Mouse (Mus musculus): ENCODE results near the gene Cklf. TPM values are rescaled to one million over a fixed set of nuclear protein-coding genes. Genes with fewer than 3 reads are reported as not detected.
A peak's percentile ranks its signal among the peaks of the same experiment; 100 is the strongest.
"Not testable (repeated sequence)": the region's sequence is repeated elsewhere in the genome, so short reads cannot be mapped to it uniquely, and the experiment has no call there.

The Cklf gene
- polyA plus RNA-seq, 1 experiment from 2014 or later, result 44.3 TPM

DNA sequence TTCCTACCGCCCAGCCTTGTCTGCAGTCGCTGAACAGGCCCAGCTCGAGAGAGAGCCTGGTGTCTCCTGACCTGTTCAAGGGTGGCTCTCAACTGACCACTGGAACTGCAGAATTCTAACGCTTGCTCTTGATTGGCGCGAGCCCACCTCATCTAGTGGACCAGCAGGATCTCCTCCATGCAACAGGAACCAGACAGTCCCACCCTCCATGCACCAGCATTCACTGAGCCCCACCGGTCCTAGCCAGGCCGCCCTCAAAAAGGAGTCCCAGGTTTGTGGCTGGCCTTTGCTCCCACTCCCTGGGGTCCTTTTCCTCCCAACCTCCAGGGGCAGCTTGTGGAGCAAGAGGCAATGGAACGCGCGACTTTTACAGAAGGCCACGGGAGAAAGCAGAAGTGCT, 42.4 kb downstream of the Cklf start, which contains the start of gene Cmtm2a:
Cmtm2a (minus strand) TSS at position 101 of the 400 bp plus-strand sequence.
- not testable (repeated sequence) for H3K4me2 ChIP-seq (ENCODE audit: low read depth, low read length, severe bottlenecking); DNase-seq (ENCODE audit: low spot score); H3K4me3 ChIP-seq (ENCODE audit: low read depth, low read length); H3K4me1 ChIP-seq (replicated peaks; ENCODE audit: control insufficient read depth, insufficient read depth, low read length); H3K9ac ChIP-seq (ENCODE audit: low read length); H3K27me3 ChIP-seq (ENCODE audit: control insufficient read depth, insufficient read depth, low read length); H3K27ac ChIP-seq (ENCODE audit: low read depth, low read length); H3K9me3 ChIP-seq (ENCODE audit: control insufficient read depth, low read length); H3K36me3 ChIP-seq (ENCODE audit: control insufficient read depth, insufficient read depth, low read length); ATAC-seq (replicated peaks; ENCODE audit: low FRiP score)
- 95% methylated on average over 12 of the region's 12 CpGs for WGBS

DNA sequence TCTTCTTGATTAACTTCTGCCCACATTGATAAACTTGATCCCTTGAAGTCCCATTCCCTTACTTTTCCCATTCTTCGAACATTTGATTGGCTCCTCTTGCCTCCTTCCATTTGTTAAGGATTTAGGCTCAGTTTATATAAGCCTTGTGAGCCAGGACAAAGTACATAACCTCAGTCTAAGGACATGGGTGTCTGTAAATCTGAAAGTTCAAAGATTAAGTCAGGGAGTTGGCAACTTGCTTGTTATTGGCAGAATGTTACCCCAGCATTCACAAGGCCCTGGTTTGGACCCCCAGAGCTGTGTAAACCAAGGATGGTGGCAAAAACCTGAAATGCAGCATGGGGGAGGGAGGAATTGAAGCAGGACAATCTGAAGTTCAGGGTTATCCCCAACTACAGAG, 43.7 kb downstream of the Cklf start:
- Histone ChIP-seq H3K9me3 (ENCODE audit: control insufficient read depth, low read length) (no peaks in the 10 kb centered on the region), H3K27ac (ENCODE audit: low read depth, low read length) (no peak overlapping the region), H3K36me3 (ENCODE audit: control insufficient read depth, insufficient read depth, low read length) (no peaks in the 10 kb centered on the region), H3K9ac (ENCODE audit: low read length) (no peak overlapping the region), H3K27me3 (ENCODE audit: control insufficient read depth, insufficient read depth, low read length) (no peaks in the 10 kb centered on the region), H3K4me2 (ENCODE audit: low read depth, low read length, severe bottlenecking) (no peak overlapping the region), H3K4me1 (replicated peaks; ENCODE audit: control insufficient read depth, insufficient read depth, low read length) (no peaks in the 10 kb centered on the region), H3K4me3 (ENCODE audit: low read depth, low read length) (no peak overlapping the region)
- DNase-seq (ENCODE audit: low spot score), result no peak
- 79% methylated on average over 1 of the region's 1 CpGs for WGBS
- no peak for ATAC-seq (replicated peaks; ENCODE audit: low FRiP score)

DNA sequence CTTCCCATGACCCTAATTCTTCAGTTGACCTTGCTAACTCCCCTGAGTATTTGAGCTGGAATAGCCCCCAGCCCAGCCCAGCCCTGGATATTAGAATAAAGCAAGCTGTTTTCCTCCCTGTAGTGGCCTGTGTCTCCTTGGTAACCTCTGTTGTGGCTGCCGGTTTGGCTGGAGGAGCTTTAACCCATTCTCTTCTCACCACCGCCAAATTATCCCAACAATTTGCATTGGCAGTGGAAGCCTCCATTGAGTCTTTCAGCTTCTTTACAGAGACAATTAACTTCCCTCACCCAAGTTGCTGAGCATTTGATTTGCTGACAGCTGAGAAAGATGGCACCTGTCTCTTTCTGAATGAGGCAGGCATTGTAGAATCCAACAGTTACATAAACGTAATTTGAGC, 50.9 kb downstream of the Cklf start:
- not testable (repeated sequence) for H3K4me1 ChIP-seq (replicated peaks; ENCODE audit: control insufficient read depth, insufficient read depth, low read length); H3K9ac ChIP-seq (ENCODE audit: low read length); H3K36me3 ChIP-seq (ENCODE audit: control insufficient read depth, insufficient read depth, low read length); H3K27me3 ChIP-seq (ENCODE audit: control insufficient read depth, insufficient read depth, low read length); H3K27ac ChIP-seq (ENCODE audit: low read depth, low read length); H3K9me3 ChIP-seq (ENCODE audit: control insufficient read depth, low read length); H3K4me3 ChIP-seq (ENCODE audit: low read depth, low read length); H3K4me2 ChIP-seq (ENCODE audit: low read depth, low read length, severe bottlenecking)
- ATAC-seq (replicated peaks; ENCODE audit: low FRiP score) (peak; percentile 82), DNase-seq (ENCODE audit: low spot score) (peak; percentile 60)
- 11% methylated on average over 3 of the region's 3 CpGs for WGBS

DNA sequence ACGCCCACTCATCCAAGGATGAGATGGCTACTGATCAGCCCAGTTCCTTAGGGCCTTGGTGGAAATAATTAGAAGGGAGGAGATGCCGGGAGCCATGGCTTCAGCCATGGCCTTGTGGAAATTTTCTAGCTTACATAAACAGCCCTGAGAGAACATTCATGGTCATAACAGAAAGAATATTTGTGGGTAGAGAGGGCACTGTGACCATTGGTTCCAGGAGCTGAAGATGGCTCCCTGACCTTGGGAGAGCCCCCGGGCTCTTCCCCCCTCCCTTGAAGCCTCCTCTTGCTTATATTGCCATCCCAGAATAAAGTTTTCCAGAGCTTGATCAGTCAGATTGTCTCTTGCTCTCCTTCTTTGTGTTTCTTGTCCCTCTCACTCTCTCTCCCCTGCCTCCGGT, 51.9 kb downstream of the Cklf start:
- H3K9ac ChIP-seq (ENCODE audit: low read length); H3K36me3 ChIP-seq (ENCODE audit: control insufficient read depth, insufficient read depth, low read length); H3K27me3 ChIP-seq (ENCODE audit: control insufficient read depth, insufficient read depth, low read length); H3K9me3 ChIP-seq (ENCODE audit: control insufficient read depth, low read length); ATAC-seq (replicated peaks; ENCODE audit: low FRiP score); H3K4me3 ChIP-seq (ENCODE audit: low read depth, low read length); H3K4me2 ChIP-seq (ENCODE audit: low read depth, low read length, severe bottlenecking); H3K27ac ChIP-seq (ENCODE audit: low read depth, low read length); H3K4me1 ChIP-seq (replicated peaks; ENCODE audit: control insufficient read depth, insufficient read depth, low read length); DNase-seq (ENCODE audit: low spot score): not testable (repeated sequence)
- 97% methylated on average over 4 of the region's 4 CpGs for WGBS

DNA sequence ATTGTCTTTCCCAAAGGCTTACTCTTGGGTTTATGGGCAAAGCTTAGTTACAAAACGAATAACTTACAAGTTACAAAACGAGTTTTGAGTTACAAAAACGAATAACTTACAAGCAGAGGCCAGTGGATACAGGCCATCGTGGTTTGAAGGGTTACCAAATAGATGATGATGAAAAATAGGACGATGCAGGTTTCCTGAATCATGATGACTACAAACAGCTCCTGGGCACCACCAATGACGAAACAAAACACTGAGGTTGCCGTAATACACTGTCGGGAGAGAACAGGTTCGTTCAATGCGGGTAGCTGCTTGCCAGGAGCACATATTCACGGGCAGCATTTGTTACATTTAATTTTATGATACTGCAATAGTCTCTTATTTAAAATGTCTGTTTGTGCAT, 54.3 kb downstream of the Cklf start:
- H3K9ac ChIP-seq (ENCODE audit: low read length), result no peak overlapping the region
- no peak overlapping the region for H3K27ac ChIP-seq (ENCODE audit: low read depth, low read length)
- WGBS, result 86% methylated on average over 11 of the region's 11 CpGs
- ATAC-seq (replicated peaks; ENCODE audit: low FRiP score), result no peak
- no peak for DNase-seq (ENCODE audit: low spot score)
- no peaks in the 10 kb centered on the region for H3K27me3 ChIP-seq (ENCODE audit: control insufficient read depth, insufficient read depth, low read length)
- H3K4me2 ChIP-seq (ENCODE audit: low read depth, low read length, severe bottlenecking), result no peak overlapping the region
- H3K36me3 ChIP-seq (ENCODE audit: control insufficient read depth, insufficient read depth, low read length), result no peaks in the 10 kb centered on the region
- H3K4me3 ChIP-seq (ENCODE audit: low read depth, low read length), result no peak overlapping the region
- no peaks in the 10 kb centered on the region for H3K4me1 ChIP-seq (replicated peaks; ENCODE audit: control insufficient read depth, insufficient read depth, low read length)
- no peaks in the 10 kb centered on the region for H3K9me3 ChIP-seq (ENCODE audit: control insufficient read depth, low read length)

DNA sequence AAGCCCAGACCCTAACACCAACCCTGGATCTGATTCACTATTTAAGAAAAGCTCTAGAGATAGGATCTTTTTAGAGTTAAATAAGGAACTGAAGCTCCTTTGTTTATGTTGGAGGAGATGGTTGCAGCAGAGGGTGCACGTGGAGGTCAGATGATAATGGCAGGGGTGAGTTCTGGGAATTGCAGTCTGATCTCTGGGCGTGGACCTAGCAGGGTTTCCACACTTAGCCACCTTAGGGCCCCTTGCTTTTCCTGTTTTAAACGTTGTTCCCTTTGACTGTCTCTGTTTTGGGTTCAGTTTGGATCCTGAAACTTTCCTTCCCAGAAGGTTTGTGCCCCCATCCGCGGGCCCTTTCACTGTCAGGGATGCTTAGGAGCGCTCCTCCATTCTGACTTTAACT, 57.7 kb downstream of the Cklf start:
- H3K4me3 ChIP-seq (ENCODE audit: low read depth, low read length); H3K9me3 ChIP-seq (ENCODE audit: control insufficient read depth, low read length); H3K9ac ChIP-seq (ENCODE audit: low read length); H3K27ac ChIP-seq (ENCODE audit: low read depth, low read length); H3K27me3 ChIP-seq (ENCODE audit: control insufficient read depth, insufficient read depth, low read length); H3K4me2 ChIP-seq (ENCODE audit: low read depth, low read length, severe bottlenecking); DNase-seq (ENCODE audit: low spot score); ATAC-seq (replicated peaks; ENCODE audit: low FRiP score); H3K36me3 ChIP-seq (ENCODE audit: control insufficient read depth, insufficient read depth, low read length); H3K4me1 ChIP-seq (replicated peaks; ENCODE audit: control insufficient read depth, insufficient read depth, low read length): not testable (repeated sequence)
- WGBS, result 76% methylated on average over 6 of the region's 6 CpGs

DNA sequence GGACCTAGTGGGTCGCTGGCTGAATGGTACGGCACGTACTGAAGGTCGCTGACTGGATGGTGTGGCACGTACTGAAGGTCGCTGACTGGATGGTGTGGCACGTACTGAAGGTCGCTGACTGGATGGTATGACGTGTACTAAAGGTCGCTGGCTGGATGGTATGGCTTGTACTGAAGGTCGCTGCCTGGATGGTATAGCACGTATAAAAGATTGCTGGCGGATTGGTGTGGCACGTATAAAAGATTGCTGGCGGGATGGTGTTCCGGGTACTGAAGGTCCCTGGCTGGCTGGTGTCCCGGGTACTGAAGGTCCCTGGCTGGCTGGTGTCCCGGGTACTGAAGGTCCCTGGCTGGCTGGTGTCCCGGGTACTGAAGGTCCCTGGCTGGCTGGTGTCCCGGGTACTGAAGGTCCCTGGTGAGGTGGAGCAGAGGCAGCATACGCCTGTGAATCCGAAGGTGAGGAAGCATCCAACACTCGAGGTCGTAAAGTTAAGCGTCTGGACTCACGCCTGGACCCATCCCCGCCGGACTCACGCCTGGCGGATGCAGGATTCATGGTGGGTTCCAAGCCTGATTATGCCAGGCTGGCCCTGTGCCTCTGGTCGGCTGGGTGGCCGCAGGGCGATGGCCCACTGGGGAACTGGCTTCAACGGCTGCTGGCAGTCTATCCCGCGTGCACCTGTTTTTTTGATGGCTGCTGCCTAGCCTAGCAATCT, 58.9 kb downstream of the Cklf start, which contains the start of the genes Gm45711 and Cmtm1:
Gm45711 (minus strand) TSS at position 641 of the 715 bp plus-strand sequence.
Cmtm1 (minus strand) TSS at position 705 of the 715 bp plus-strand sequence.
- WGBS, result 88% methylated on average over 34 of the region's 36 CpGs
- not testable (repeated sequence) for H3K9ac ChIP-seq (ENCODE audit: low read length); H3K9me3 ChIP-seq (ENCODE audit: control insufficient read depth, low read length); H3K4me2 ChIP-seq (ENCODE audit: low read depth, low read length, severe bottlenecking); ATAC-seq (replicated peaks; ENCODE audit: low FRiP score); H3K27ac ChIP-seq (ENCODE audit: low read depth, low read length); H3K4me1 ChIP-seq (replicated peaks; ENCODE audit: control insufficient read depth, insufficient read depth, low read length); DNase-seq (ENCODE audit: low spot score); H3K27me3 ChIP-seq (ENCODE audit: control insufficient read depth, insufficient read depth, low read length); H3K4me3 ChIP-seq (ENCODE audit: low read depth, low read length); H3K36me3 ChIP-seq (ENCODE audit: control insufficient read depth, insufficient read depth, low read length)

DNA sequence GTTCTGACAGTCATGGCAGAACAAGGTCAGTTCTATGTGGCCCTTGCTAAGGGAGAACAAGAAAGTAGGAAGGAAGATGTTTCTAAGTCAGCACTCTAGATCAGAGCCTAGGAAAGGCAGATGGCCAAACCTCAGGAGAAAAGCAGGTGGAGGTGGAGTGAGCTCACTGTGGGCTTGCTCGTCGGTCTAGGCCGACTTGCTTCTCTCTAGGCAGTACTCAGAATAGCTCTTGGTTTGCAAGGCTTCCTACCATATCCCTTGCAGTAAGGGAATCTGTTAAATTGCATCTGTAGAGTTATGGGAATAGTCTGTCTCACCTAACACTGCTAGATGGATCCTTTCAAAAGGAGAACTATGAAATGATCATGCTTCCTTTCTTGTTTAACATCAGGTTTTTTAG, 61.4 kb downstream of the Cklf start:
- H3K27me3 ChIP-seq (ENCODE audit: control insufficient read depth, insufficient read depth, low read length); ATAC-seq (replicated peaks; ENCODE audit: low FRiP score); H3K36me3 ChIP-seq (ENCODE audit: control insufficient read depth, insufficient read depth, low read length); H3K4me3 ChIP-seq (ENCODE audit: low read depth, low read length); H3K27ac ChIP-seq (ENCODE audit: low read depth, low read length); DNase-seq (ENCODE audit: low spot score); H3K4me2 ChIP-seq (ENCODE audit: low read depth, low read length, severe bottlenecking); H3K4me1 ChIP-seq (replicated peaks; ENCODE audit: control insufficient read depth, insufficient read depth, low read length); H3K9ac ChIP-seq (ENCODE audit: low read length); H3K9me3 ChIP-seq (ENCODE audit: control insufficient read depth, low read length): not testable (repeated sequence)
- whole genome bisulfite sequencing, result 95% methylated on average over 3 of the region's 3 CpGs

DNA sequence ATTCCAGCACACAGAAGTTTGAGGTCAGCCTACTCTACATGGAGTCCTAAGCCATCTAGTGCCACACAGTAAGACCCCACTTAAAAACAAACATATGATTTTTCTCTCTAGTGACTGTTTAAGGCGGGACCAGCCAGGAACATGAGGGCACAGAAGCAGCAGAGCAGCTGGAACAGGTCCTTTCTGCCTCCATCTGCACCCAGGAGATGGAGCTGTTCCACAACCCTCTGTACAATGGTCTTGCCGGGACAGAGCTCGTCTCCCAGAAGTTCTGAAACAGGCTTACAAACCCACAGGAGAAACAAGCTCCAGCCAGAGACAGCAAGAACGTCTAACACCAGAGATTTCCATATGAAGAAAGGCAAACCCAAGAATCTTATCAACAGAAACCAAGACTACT, 62.6 kb downstream of the Cklf start:
- Histone ChIP-seq H3K27me3 (ENCODE audit: control insufficient read depth, insufficient read depth, low read length) (no peaks in the 10 kb centered on the region), H3K4me1 (replicated peaks; ENCODE audit: control insufficient read depth, insufficient read depth, low read length) (no peaks in the 10 kb centered on the region), H3K9me3 (ENCODE audit: control insufficient read depth, low read length) (no peaks in the 10 kb centered on the region), H3K36me3 (ENCODE audit: control insufficient read depth, insufficient read depth, low read length) (no peaks in the 10 kb centered on the region), H3K4me2 (ENCODE audit: low read depth, low read length, severe bottlenecking) (no peak overlapping the region), H3K4me3 (ENCODE audit: low read depth, low read length) (no peak overlapping the region), H3K9ac (ENCODE audit: low read length) (no peak overlapping the region), H3K27ac (ENCODE audit: low read depth, low read length) (no peak overlapping the region)
- DNase-seq (ENCODE audit: low spot score), result no peak
- 75% methylated on average over 4 of the region's 4 CpGs for WGBS
- ATAC-seq (replicated peaks; ENCODE audit: low FRiP score), result no peak
